Mouse (Mus musculus) lung, postnatal 0 days (tissue): ENCODE data around the gene Faap100. TPM values are rescaled to one million over a fixed set of nuclear protein-coding genes. Genes with fewer than 3 reads are reported as not detected.
A peak's percentile ranks its signal among the peaks of the same experiment; 100 is the strongest.

Experiments used
- ATAC-seq: fragments of 200-750 bp; cut with Nextera tagmentation; 2 replicates; pipeline ENCODE4 v1.8.0; 2017; ENCODE audit warnings: moderate library complexity
- DNase-seq: peaks from one replicate; pipeline ENCODE4 v3.0.0-alpha.2; 2016; ENCODE audit warnings: low spot score
- H3K27ac ChIP-seq: fragments of 300-500 bp; sonication (generic); 2 replicates; pipeline ENCODE4 v1.5.1; 2014; ENCODE audit warnings: antibody characterized with exemption, mild to moderate bottlenecking, low read length, mixed read lengths
- H3K27me3 ChIP-seq: fragments of 300-500 bp; sonication (generic); replicated peaks from 2 replicates; pipeline ENCODE4 v1.6.1; 2014; ENCODE audit warnings: low read length, mixed read lengths; ENCODE audit not compliant: insufficient read depth
- H3K36me3 ChIP-seq: fragments of 300-500 bp; sonication (generic); 2 replicates; pipeline ENCODE4 v1.6.1; 2014; ENCODE audit warnings: low read length, mixed read lengths; ENCODE audit not compliant: insufficient read depth
- H3K4me1 ChIP-seq: fragments of 300-500 bp; sonication (generic); 2 replicates; pipeline ENCODE4 v1.6.1; 2014; ENCODE audit warnings: antibody characterized with exemption, low read depth, low read length, mixed read lengths; ENCODE audit not compliant: insufficient read depth
- H3K4me2 ChIP-seq: fragments of 300-500 bp; sonication (generic); replicated peaks from 2 replicates; pipeline ENCODE4 v1.6.1; 2014; ENCODE audit warnings: low read depth, mild to moderate bottlenecking, low read length, moderate library complexity, mixed read lengths
- H3K4me3 ChIP-seq: fragments of 300-500 bp; sonication (generic); 2 replicates; pipeline ENCODE4 v1.5.1; 2014; ENCODE audit warnings: low read depth, low read length
- H3K9ac ChIP-seq: fragments of 300-500 bp; sonication (generic); replicated peaks from 2 replicates; pipeline ENCODE4 v1.6.1; 2014; ENCODE audit warnings: low read depth, mild to moderate bottlenecking
- H3K9me3 ChIP-seq: fragments of 300-500 bp; sonication (generic); 2 replicates; pipeline ENCODE4 v1.6.1; 2016; ENCODE audit warnings: low read length, mixed read lengths
- CTCF ChIP-seq: IDR thresholded peaks from 2 replicates; pipeline ENCODE4 v1.5.1; 2016; ENCODE audit warnings: antibody characterized with exemption, mild to moderate bottlenecking
- EP300 ChIP-seq: IDR thresholded peaks from 2 replicates; pipeline ENCODE4 v1.6.1; 2016; ENCODE audit warnings: antibody characterized with exemption, mild to moderate bottlenecking, control low read depth
- WGBS: fragments of 180-500 bp; shearing (Covaris S2); extraction: QIAGEN DNeasy Blood & Tissue Kit; methylation state at CpG from one replicate; pipeline ENCODE4 v1.1.7; 2014; 5-methylcytosine and 5-hydroxymethylcytosine counted together
- polyA plus RNA-seq: library from polyadenylated mRNA; unstranded; fragments of >200 nt; fragmentation: Nextera tagmentation; extraction: Ambion mirVana; gene quantifications from 2 replicates; pipeline ENCODE4 v1.2.1, GENCODE M21; 2015

Faap100 gene
- polyA plus RNA-seq: 18.1 and 19.6 TPM in 2 replicates

- TF ChIP-seq CTCF (peak; percentile 72), EP300 (no peak)
- Histone ChIP-seq H3K27me3 (no peaks in the 10 kb centered on the region), H3K9ac (peak within 1 kb of the TSS; percentile 56), H3K4me1 (peaks cover 5% of the 10 kb centered on the region; the same call in 1 of the 2 replicates), H3K27ac (peak within 1 kb of the TSS; percentile 60), H3K4me3 (peak within 1 kb of the TSS; percentile 63), H3K4me2 (peak within 1 kb of the TSS; percentile 96), H3K36me3 (0 out of 2 replicates have a peak, but pooled peaks cover 15% of the 10 kb centered on the region), H3K9me3 (no peaks in the 10 kb centered on the region)
- peak; percentile 92 for ATAC-seq
- DNase-seq: peak; percentile 97
- WGBS: 7% methylated on average over 37 of the region's 54 CpGs
These were observed at the start of gene Faap100 for GRCm38 (mm10) chr11:120378611-120379540. TSS of gene Faap100 (minus strand) at chr11:120378764.

DNA sequence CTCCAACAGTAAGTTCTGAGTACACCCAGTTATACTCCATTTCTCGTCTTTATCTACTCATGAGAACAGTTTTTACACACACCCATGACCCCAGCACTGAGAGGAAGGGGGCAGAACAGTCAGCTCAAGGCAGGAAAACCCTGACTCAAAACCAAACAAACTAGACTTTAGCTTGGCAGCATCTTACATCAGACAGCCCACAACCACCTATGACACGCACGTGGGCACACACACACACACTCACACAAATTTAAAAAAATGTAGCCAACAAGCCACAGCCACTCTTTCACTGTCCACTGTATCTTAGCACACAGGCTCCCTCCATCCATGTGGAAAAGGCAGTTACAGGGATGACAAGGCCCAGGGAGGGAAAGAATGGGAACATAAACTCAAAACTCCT, 48.2 kb upstream of the Faap100 start:
- Histone ChIP-seq H3K27me3 (no peaks in the 10 kb centered on the region), H3K36me3 (peaks cover 36% of the 10 kb centered on the region), H3K27ac (no peak overlapping the region), H3K4me2 (no peak overlapping the region), H3K9me3 (no peaks in the 10 kb centered on the region), H3K9ac (no peak overlapping the region), H3K4me3 (no peak overlapping the region), H3K4me1 (no peaks in the 10 kb centered on the region)
- no peak for DNase-seq
- ATAC-seq: no peak
- 85% methylated on average over 3 of the region's 3 CpGs for WGBS
- TF ChIP-seq EP300 (no peak), CTCF (no peak)

GRCm38 (mm10) chr11:120423569-120424295, 45.2 kb upstream of the Faap100 start:
- ATAC-seq: no peak
- H3K9me3 ChIP-seq: no peaks in the 10 kb centered on the region

GRCm38 (mm10) chr11:120422651-120423568, 44.3 kb upstream of the Faap100 start:
- 71% methylated on average over 13 of the region's 13 CpGs for WGBS
- no peak overlapping the region for H3K4me3 ChIP-seq
- H3K4me2 ChIP-seq: no peak overlapping the region
- no peaks in the 10 kb centered on the region for H3K4me1 ChIP-seq
- TF ChIP-seq EP300: no peak
- TF ChIP-seq CTCF: no peak
- H3K9me3 ChIP-seq: no peaks in the 10 kb centered on the region
- H3K27ac ChIP-seq: no peak overlapping the region
- no peak overlapping the region for H3K9ac ChIP-seq
- DNase-seq (no peak), ATAC-seq (no peak)
- no peaks in the 10 kb centered on the region for H3K27me3 ChIP-seq
- peaks cover 61% of the 10 kb centered on the region for H3K36me3 ChIP-seq

More at GRCm38 (mm10) chr11:120423569-120424295, 45.2 kb upstream of the Faap100 start:
- TF ChIP-seq EP300: no peak
- TF ChIP-seq CTCF: peak; percentile 74
- Histone ChIP-seq H3K27me3 (no peaks in the 10 kb centered on the region), H3K4me1 (no peaks in the 10 kb centered on the region), H3K27ac (no peak overlapping the region), H3K9ac (no peak overlapping the region), H3K4me2 (no peak overlapping the region), H3K4me3 (no peak overlapping the region), H3K36me3 (peaks cover 61% of the 10 kb centered on the region)
- DNase-seq: peak; percentile 62
- WGBS: 64% methylated on average over 9 of the region's 9 CpGs

GRCm38 (mm10) chr11:120418592-120418991, 40.0 kb upstream of the Faap100 start:
- ATAC-seq: no peak
- WGBS: 96% methylated on average over 1 of the region's 1 CpGs

More at GRCm38 (mm10) chr11:120418592-120418991, 40.0 kb upstream of the Faap100 start:
- no peak for TF ChIP-seq EP300
- no peak for TF ChIP-seq CTCF
- H3K4me2 ChIP-seq: no peak overlapping the region
- H3K27ac ChIP-seq: no peak overlapping the region
- H3K4me1 ChIP-seq: no peaks in the 10 kb centered on the region
- H3K9ac ChIP-seq: no peak overlapping the region
- H3K9me3 ChIP-seq: no peaks in the 10 kb centered on the region
- DNase-seq: no peak
- H3K4me3 ChIP-seq: no peak overlapping the region
- no peaks in the 10 kb centered on the region for H3K27me3 ChIP-seq
- H3K36me3 ChIP-seq: peaks cover 50% of the 10 kb centered on the region
